Mouse (Mus musculus): ENCODE results near the gene Qpct. TPM values are rescaled to one million over a fixed set of nuclear protein-coding genes. Genes with fewer than 3 reads are reported as not detected.

Qpct gene
- polyA plus RNA-seq, 1 experiment from 2014 or later = 7.6 TPM

GRCm38 (mm10) chr17:79022746-79023145 is 29.0 kb upstream of the Qpct start:
- Histone ChIP-seq H3K4me3 (ENCODE audit: low read depth, low read length) (no peak overlapping the region), H3K9me3 (ENCODE audit: control insufficient read depth, low read length) (no peaks in the 10 kb centered on the region), H3K27ac (ENCODE audit: low read depth, low read length) (no peak overlapping the region), H3K4me2 (ENCODE audit: low read depth, low read length, severe bottlenecking) (no peak overlapping the region), H3K36me3 (ENCODE audit: control insufficient read depth, insufficient read depth, low read length) (no peaks in the 10 kb centered on the region), H3K4me1 (replicated peaks; ENCODE audit: control insufficient read depth, insufficient read depth, low read length) (peaks cover under 1% of the 10 kb centered on the region; the same call in 1 of the 2 replicates), H3K27me3 (ENCODE audit: control insufficient read depth, insufficient read depth, low read length) (peaks cover 4% of the 10 kb centered on the region; the same call in 1 of the 2 replicates), H3K9ac (ENCODE audit: low read length) (no peak overlapping the region)
- WGBS = 65% methylated on average over 3 of the region's 3 CpGs
- DNase-seq (ENCODE audit: low spot score) = no peak
- no peak for ATAC-seq (replicated peaks; ENCODE audit: low FRiP score)

GRCm38 (mm10) chr17:79024544-79024943 is 27.2 kb upstream of the Qpct start:
- no peak overlapping the region for H3K9ac ChIP-seq (ENCODE audit: low read length)
- H3K36me3 ChIP-seq (ENCODE audit: control insufficient read depth, insufficient read depth, low read length) = no peaks in the 10 kb centered on the region
- H3K27ac ChIP-seq (ENCODE audit: low read depth, low read length) = no peak overlapping the region
- WGBS = 82% methylated on average over 4 of the region's 4 CpGs
- no peak for ATAC-seq (replicated peaks; ENCODE audit: low FRiP score)
- no peak overlapping the region for H3K4me3 ChIP-seq (ENCODE audit: low read depth, low read length)
- H3K4me1 ChIP-seq (replicated peaks; ENCODE audit: control insufficient read depth, insufficient read depth, low read length) = no peaks in the 10 kb centered on the region
- H3K27me3 ChIP-seq (ENCODE audit: control insufficient read depth, insufficient read depth, low read length) = peaks cover 4% of the 10 kb centered on the region; the same call in 1 of the 2 replicates
- DNase-seq (ENCODE audit: low spot score) = no peak
- no peak overlapping the region for H3K4me2 ChIP-seq (ENCODE audit: low read depth, low read length, severe bottlenecking)
- H3K9me3 ChIP-seq (ENCODE audit: control insufficient read depth, low read length) = no peaks in the 10 kb centered on the region

GRCm38 (mm10) chr17:79029226-79029625 is 22.5 kb upstream of the Qpct start:
- 84% methylated on average over 3 of the region's 3 CpGs for WGBS
- ATAC-seq (replicated peaks; ENCODE audit: low FRiP score) = no peak

GRCm38 (mm10) chr17:79031569-79031968 is 20.1 kb upstream of the Qpct start:
- Histone ChIP-seq H3K9ac (ENCODE audit: low read length) (no peak overlapping the region), H3K9me3 (ENCODE audit: control insufficient read depth, low read length) (no peaks in the 10 kb centered on the region), H3K4me2 (ENCODE audit: low read depth, low read length, severe bottlenecking) (no peak overlapping the region), H3K4me1 (replicated peaks; ENCODE audit: control insufficient read depth, insufficient read depth, low read length) (no peaks in the 10 kb centered on the region), H3K4me3 (ENCODE audit: low read depth, low read length) (no peak overlapping the region), H3K36me3 (ENCODE audit: control insufficient read depth, insufficient read depth, low read length) (no peaks in the 10 kb centered on the region), H3K27ac (ENCODE audit: low read depth, low read length) (no peak overlapping the region), H3K27me3 (ENCODE audit: control insufficient read depth, insufficient read depth, low read length) (no peaks in the 10 kb centered on the region)
- 80% methylated on average over 5 of the region's 5 CpGs for WGBS
- ATAC-seq (replicated peaks; ENCODE audit: low FRiP score) (no peak), DNase-seq (ENCODE audit: low spot score) (no peak)

More at GRCm38 (mm10) chr17:79029226-79029625, 22.5 kb upstream of the Qpct start:
- Histone ChIP-seq H3K27ac (ENCODE audit: low read depth, low read length) (no peak overlapping the region), H3K9me3 (ENCODE audit: control insufficient read depth, low read length) (no peaks in the 10 kb centered on the region), H3K4me1 (replicated peaks; ENCODE audit: control insufficient read depth, insufficient read depth, low read length) (no peaks in the 10 kb centered on the region), H3K9ac (ENCODE audit: low read length) (no peak overlapping the region), H3K4me2 (ENCODE audit: low read depth, low read length, severe bottlenecking) (no peak overlapping the region), H3K36me3 (ENCODE audit: control insufficient read depth, insufficient read depth, low read length) (no peaks in the 10 kb centered on the region), H3K4me3 (ENCODE audit: low read depth, low read length) (no peak overlapping the region), H3K27me3 (ENCODE audit: control insufficient read depth, insufficient read depth, low read length) (no peaks in the 10 kb centered on the region)
- no peak for DNase-seq (ENCODE audit: low spot score)

GRCm38 (mm10) chr17:79032782-79033181 is 18.9 kb upstream of the Qpct start:
- H3K4me2 ChIP-seq (ENCODE audit: low read depth, low read length, severe bottlenecking) = no peak overlapping the region
- no peaks in the 10 kb centered on the region for H3K9me3 ChIP-seq (ENCODE audit: control insufficient read depth, low read length)
- no peak overlapping the region for H3K27ac ChIP-seq (ENCODE audit: low read depth, low read length)
- WGBS = 88% methylated on average over 4 of the region's 4 CpGs
- H3K9ac ChIP-seq (ENCODE audit: low read length) = no peak overlapping the region
- H3K4me3 ChIP-seq (ENCODE audit: low read depth, low read length) = no peak overlapping the region
- H3K36me3 ChIP-seq (ENCODE audit: control insufficient read depth, insufficient read depth, low read length) = no peaks in the 10 kb centered on the region
- no peaks in the 10 kb centered on the region for H3K4me1 ChIP-seq (replicated peaks; ENCODE audit: control insufficient read depth, insufficient read depth, low read length)
- DNase-seq (ENCODE audit: low spot score) = no peak
- no peak for ATAC-seq (replicated peaks; ENCODE audit: low FRiP score)
- H3K27me3 ChIP-seq (ENCODE audit: control insufficient read depth, insufficient read depth, low read length) = no peaks in the 10 kb centered on the region

GRCm38 (mm10) chr17:79039660-79040059 is 12.0 kb upstream of the Qpct start:
- Histone ChIP-seq H3K4me2 (ENCODE audit: low read depth, low read length, severe bottlenecking) (no peak overlapping the region), H3K9ac (ENCODE audit: low read length) (no peak overlapping the region), H3K27ac (ENCODE audit: low read depth, low read length) (no peak overlapping the region), H3K4me1 (replicated peaks; ENCODE audit: control insufficient read depth, insufficient read depth, low read length) (no peaks in the 10 kb centered on the region), H3K36me3 (ENCODE audit: control insufficient read depth, insufficient read depth, low read length) (no peaks in the 10 kb centered on the region), H3K9me3 (ENCODE audit: control insufficient read depth, low read length) (no peaks in the 10 kb centered on the region), H3K4me3 (ENCODE audit: low read depth, low read length) (no peak overlapping the region), H3K27me3 (ENCODE audit: control insufficient read depth, insufficient read depth, low read length) (no peaks in the 10 kb centered on the region)
- no peak for ATAC-seq (replicated peaks; ENCODE audit: low FRiP score)
- DNase-seq (ENCODE audit: low spot score) = no peak

GRCm38 (mm10) chr17:79043705-79044104 is 8.0 kb upstream of the Qpct start:
- Histone ChIP-seq H3K4me3 (ENCODE audit: low read depth, low read length) (no peak overlapping the region), H3K4me1 (replicated peaks; ENCODE audit: control insufficient read depth, insufficient read depth, low read length) (no peaks in the 10 kb centered on the region), H3K9me3 (ENCODE audit: control insufficient read depth, low read length) (no peaks in the 10 kb centered on the region), H3K36me3 (ENCODE audit: control insufficient read depth, insufficient read depth, low read length) (no peaks in the 10 kb centered on the region), H3K27ac (ENCODE audit: low read depth, low read length) (no peak overlapping the region), H3K4me2 (ENCODE audit: low read depth, low read length, severe bottlenecking) (no peak overlapping the region), H3K9ac (ENCODE audit: low read length) (no peak overlapping the region), H3K27me3 (ENCODE audit: control insufficient read depth, insufficient read depth, low read length) (no peaks in the 10 kb centered on the region)
- DNase-seq (ENCODE audit: low spot score) (no peak), ATAC-seq (replicated peaks; ENCODE audit: low FRiP score) (no peak)
- 91% methylated on average over 2 of the region's 2 CpGs for WGBS

GRCm38 (mm10) chr17:79052088-79052812 is 544 bp downstream of the Qpct start:
- peak overlapping the region; percentile 94 for H3K4me2 ChIP-seq (ENCODE audit: low read depth, low read length, severe bottlenecking)
- H3K4me1 ChIP-seq (replicated peaks; ENCODE audit: control insufficient read depth, insufficient read depth, low read length) = no peaks in the 10 kb centered on the region
- H3K36me3 ChIP-seq (ENCODE audit: control insufficient read depth, insufficient read depth, low read length) = no peaks in the 10 kb centered on the region
- peak overlapping the region; percentile 57 for H3K4me3 ChIP-seq (ENCODE audit: low read depth, low read length)
- peak; percentile 91 for ATAC-seq (replicated peaks; ENCODE audit: low FRiP score)
- no peak overlapping the region for H3K27ac ChIP-seq (ENCODE audit: low read depth, low read length)
- no peaks in the 10 kb centered on the region for H3K9me3 ChIP-seq (ENCODE audit: control insufficient read depth, low read length)
- WGBS = under 1% methylated on average over 45 of the region's 45 CpGs
- peak; percentile 80 for DNase-seq (ENCODE audit: low spot score)
- H3K27me3 ChIP-seq (ENCODE audit: control insufficient read depth, insufficient read depth, low read length) = peaks cover 2% of the 10 kb centered on the region
- H3K9ac ChIP-seq (ENCODE audit: low read length) = peak overlapping the region; percentile 59

GRCm38 (mm10) chr17:79058271-79058670 is 6.6 kb downstream of the Qpct start:
- Histone ChIP-seq H3K4me1 (replicated peaks; ENCODE audit: control insufficient read depth, insufficient read depth, low read length) (no peaks in the 10 kb centered on the region), H3K9me3 (ENCODE audit: control insufficient read depth, low read length) (no peaks in the 10 kb centered on the region), H3K27ac (ENCODE audit: low read depth, low read length) (no peak overlapping the region), H3K4me3 (ENCODE audit: low read depth, low read length) (no peak overlapping the region), H3K9ac (ENCODE audit: low read length) (no peak overlapping the region), H3K4me2 (ENCODE audit: low read depth, low read length, severe bottlenecking) (no peak overlapping the region), H3K27me3 (ENCODE audit: control insufficient read depth, insufficient read depth, low read length) (peaks cover under 1% of the 10 kb centered on the region), H3K36me3 (ENCODE audit: control insufficient read depth, insufficient read depth, low read length) (no peaks in the 10 kb centered on the region)
- DNase-seq (ENCODE audit: low spot score) = no peak
- 85% methylated on average over 6 of the region's 6 CpGs for WGBS
- ATAC-seq (replicated peaks; ENCODE audit: low FRiP score) = no peak
